Mouse (Mus musculus) CH12.LX (cell line): ENCODE data around the gene Pold1. TPM values are rescaled to one million over a fixed set of nuclear protein-coding genes. Genes with fewer than 3 reads are reported as not detected.

Experiments
- DNase-seq: peaks from one replicate; pipeline ENCODE4 v3.0.0-alpha.2; 2013; ENCODE audit errors: extremely low read depth
- H3K27ac ChIP-seq: 2 replicates; pipeline ENCODE4 v1.5.1; 2012; ENCODE audit warnings: low read depth, mild to moderate bottlenecking, control low read depth, moderate library complexity; ENCODE audit not compliant: insufficient read depth
- H3K27me3 ChIP-seq: replicated peaks from 2 replicates; pipeline ENCODE3; 2012; ENCODE audit warnings: inconsistent platforms
- H3K36me3 ChIP-seq, 2 experiments: replicated peaks in 1 of 2; 2 replicates each; pipeline versions ENCODE3 to v1.6.1; 2012; ENCODE audit warnings: inconsistent platforms in 1 of 2, low read length in 1 of 2, mild to moderate bottlenecking in 1 of 2, mixed read lengths in 1 of 2, moderate library complexity in 1 of 2; ENCODE audit not compliant: control insufficient read depth in 1 of 2, insufficient read depth in 1 of 2
- H3K4me1 ChIP-seq, 2 experiments: 2 replicates each; pipeline ENCODE4 v1.6.1; 2012; ENCODE audit warnings: inconsistent platforms in 1 of 2, moderate library complexity in 1 of 2; ENCODE audit not compliant: insufficient read depth in 2 of 2, control insufficient read depth in 1 of 2
- H3K4me2 ChIP-seq: 2 replicates; pipeline ENCODE4 v1.6.1; 2012; ENCODE audit warnings: low read depth, mild to moderate bottlenecking, control low read depth; ENCODE audit not compliant: poor library complexity, insufficient read depth, severe bottlenecking
- H3K4me3 ChIP-seq, 3 experiments: fragments of 150-350 bp in 1 of 3; sonication (generic) in 1 of 3; replicated peaks in 1 of 3; 2 replicates each; pipeline versions ENCODE3 to v1.5.1; 2011 to 2012; ENCODE audit warnings: low read depth in 2 of 3, low read length in 2 of 3, mild to moderate bottlenecking in 2 of 3, moderate library complexity in 2 of 3, control low read depth in 1 of 3, improper control_type of control experiment in 1 of 3, inconsistent platforms in 1 of 3, mixed read lengths in 1 of 3; ENCODE audit not compliant: poor library complexity in 1 of 3
- H3K79me2 ChIP-seq: replicated peaks from 2 replicates; pipeline ENCODE4 v1.6.1; 2012; ENCODE audit warnings: mild to moderate bottlenecking, moderate library complexity; ENCODE audit not compliant: control insufficient read depth, poor library complexity, insufficient read depth, severe bottlenecking; ENCODE audit errors: extremely low read depth
- H3K9ac ChIP-seq: 2 replicates; pipeline ENCODE4 v1.6.1; 2012; ENCODE audit warnings: low read depth, mild to moderate bottlenecking, control low read depth, moderate library complexity; ENCODE audit not compliant: insufficient read depth
- H3K9me3 ChIP-seq: replicated peaks from 2 replicates; pipeline ENCODE3; 2012; ENCODE audit warnings: low read length, inconsistent platforms, mixed read lengths
- BHLHE40 ChIP-seq: IDR thresholded peaks from 2 replicates; pipeline ENCODE4 v1.6.1; 2011; ENCODE audit warnings: mild to moderate bottlenecking, low read depth, low read length, improper control_type of control experiment
- E2F4 ChIP-seq: IDR thresholded peaks from 2 replicates; pipeline ENCODE4 v1.6.1; 2011; ENCODE audit warnings: low read depth, low read length, improper control_type of control experiment; ENCODE audit not compliant: insufficient replicate concordance
- EP300 ChIP-seq: IDR thresholded peaks from 2 replicates; pipeline ENCODE4 v1.6.1; 2011; ENCODE audit warnings: low read length, improper control_type of control experiment
- ETS1 ChIP-seq: conservative IDR thresholded peaks from 2 replicates; pipeline ENCODE4 v1.6.1; 2012; ENCODE audit warnings: low read depth, mild to moderate bottlenecking, inconsistent platforms, low read length, improper control_type of control experiment, moderate library complexity
- IRF4 ChIP-seq: IDR thresholded peaks from 2 replicates; pipeline ENCODE4 v1.6.1; 2014; ENCODE audit warnings: low read depth, mild to moderate bottlenecking, inconsistent platforms, low read length, improper control_type of control experiment
- JUND ChIP-seq: conservative IDR thresholded peaks from 2 replicates; pipeline ENCODE4 v1.6.1; 2011; ENCODE audit warnings: low read depth, low read length, improper control_type of control experiment
- MAFK ChIP-seq: IDR thresholded peaks from 2 replicates; pipeline ENCODE4 v1.6.1; 2011; ENCODE audit warnings: low read length, improper control_type of control experiment; ENCODE audit not compliant: insufficient replicate concordance
- MAX ChIP-seq: IDR thresholded peaks from 2 replicates; pipeline ENCODE4 v1.6.1; 2011; ENCODE audit warnings: low read length, improper control_type of control experiment
- MAZ ChIP-seq: IDR thresholded peaks from 2 replicates; pipeline ENCODE4 v1.6.1; 2012; ENCODE audit warnings: low read depth, mild to moderate bottlenecking, inconsistent platforms, low read length, improper control_type of control experiment, moderate library complexity
- MEF2A ChIP-seq: IDR thresholded peaks from 2 replicates; pipeline ENCODE4 v1.6.1; 2014; ENCODE audit warnings: low read depth, mild to moderate bottlenecking, inconsistent platforms, low read length, improper control_type of control experiment, borderline replicate concordance
- MXI1 ChIP-seq: IDR thresholded peaks from 2 replicates; pipeline ENCODE4 v1.6.1; 2011; ENCODE audit warnings: mild to moderate bottlenecking, low read depth, low read length, improper control_type of control experiment
- NELFE ChIP-seq: IDR thresholded peaks from 2 replicates; pipeline ENCODE4 v1.6.1; 2011; ENCODE audit warnings: low read depth, low read length, improper control_type of control experiment
- NRF1 ChIP-seq: IDR thresholded peaks from 2 replicates; pipeline ENCODE4 v1.6.1; 2014; ENCODE audit warnings: low read depth, mild to moderate bottlenecking, inconsistent platforms, low read length, improper control_type of control experiment, moderate library complexity
- PAX5 ChIP-seq: IDR thresholded peaks from 2 replicates; pipeline ENCODE4 v1.6.1; 2012; ENCODE audit warnings: low read length, inconsistent platforms, mixed read lengths
- POLR2AphosphoS2 ChIP-seq: IDR thresholded peaks from 2 replicates; pipeline ENCODE4 v1.6.1; 2011; ENCODE audit warnings: low read depth, low read length, improper control_type of control experiment
- RAD21 ChIP-seq: IDR thresholded peaks from 2 replicates; pipeline ENCODE4 v1.6.1; 2011; ENCODE audit warnings: low read depth, mild to moderate bottlenecking, low read length, improper control_type of control experiment, moderate library complexity
- RCOR1 ChIP-seq: conservative IDR thresholded peaks from 2 replicates; pipeline ENCODE4 v1.6.1; 2012; ENCODE audit warnings: low read depth, mild to moderate bottlenecking, inconsistent platforms, low read length, improper control_type of control experiment
- SMC3 ChIP-seq: IDR thresholded peaks from 2 replicates; pipeline ENCODE4 v1.6.1; 2011; ENCODE audit warnings: low read depth, low read length, improper control_type of control experiment
- TBP ChIP-seq: conservative IDR thresholded peaks from 2 replicates; pipeline ENCODE4 v1.6.1; 2011; ENCODE audit warnings: low read depth, low read length, improper control_type of control experiment
- TCF12 ChIP-seq: IDR thresholded peaks from 2 replicates; pipeline ENCODE4 v1.6.1; 2014; ENCODE audit warnings: low read depth, mild to moderate bottlenecking, inconsistent platforms, low read length, improper control_type of control experiment
- ZC3H11A ChIP-seq: IDR thresholded peaks from 2 replicates; pipeline ENCODE4 v1.6.1; 2012; ENCODE audit warnings: low read depth, mild to moderate bottlenecking, inconsistent platforms, low read length, improper control_type of control experiment
- ZKSCAN1 ChIP-seq: IDR thresholded peaks from 2 replicates; pipeline ENCODE4 v1.6.1; 2012; ENCODE audit warnings: low read depth, inconsistent platforms, low read length, improper control_type of control experiment, borderline replicate concordance
- ZMIZ1 ChIP-seq: IDR thresholded peaks from 2 replicates; pipeline ENCODE4 v1.6.1; 2012; ENCODE audit warnings: low read depth, mild to moderate bottlenecking, inconsistent platforms, low read length, improper control_type of control experiment
- dilution Hi-C: fragments of 300-500 bp; cut with MboI; formaldehyde crosslinking; loops from 2 replicates; pipeline ENCODE4 v1.14.3; 2020; ENCODE audit warnings: low sequenced_read_pairs; ENCODE audit not compliant: extremely low pct_unique_long_range_greater_than_20kb, extremely low pct_ligation_motif_present
- in situ Hi-C: fragments of 300-500 bp; cut with MboI; formaldehyde crosslinking; loops from 3 replicates; pipeline ENCODE4 v1.14.3; 2019; ENCODE audit warnings: low sequenced_read_pairs, low pct_ligation_motif_present, low pct_unique_long_range_greater_than_20kb, mixed read lengths
- polyA plus RNA-seq: library from polyadenylated mRNA; unstranded; fragments of >175 nt; gene quantifications from 2 replicates; pipeline ENCODE4 v1.2.1, GENCODE M21; 2012; ENCODE audit warnings: low read depth; ENCODE audit not compliant: insufficient read length
- total RNA-seq, 2 experiments: library from RNA; depleted of rRNA; stranded (reverse); fragments of 300-350 nt in 1 of 2; fragments of >200 nt in 1 of 2; gene quantifications; 2 replicates each; pipeline ENCODE4 v1.2.3; 2012 to 2014

The Pold1 gene
- total and polyA plus RNA-seq, 3 experiments, result 49.3 to 131 (median 67.6) TPM

- no peak for DNase-seq
- peak overlapping the region; percentile 59; the same call in 1 of the 2 replicates for H3K4me2 ChIP-seq
- no peak for TF ChIP-seq PAX5
- TF ChIP-seq JUND, result no peak
- TF ChIP-seq ZC3H11A, result no peak
- no peak for TF ChIP-seq MAZ
- TF ChIP-seq MAX, result no peak
- TF ChIP-seq POLR2AphosphoS2, result no peak
- TF ChIP-seq MAFK, result no peak
- TF ChIP-seq EP300, result no peak
- TF ChIP-seq BHLHE40, result no peak
- TF ChIP-seq TCF12, result no peak
- no peak for TF ChIP-seq ZMIZ1
- no peak for TF ChIP-seq IRF4
- no peak for TF ChIP-seq RCOR1
- TF ChIP-seq MXI1, result no peak
- TF ChIP-seq RAD21, result no peak
- in situ Hi-C loops (no loop called here), dilution Hi-C loops (no loop called here)
- H3K27me3 ChIP-seq, result no peaks in the 10 kb centered on the region
- H3K9ac ChIP-seq, result no peak overlapping the region
- H3K4me1 ChIP-seq, result peaks cover 12 to 42% of the 10 kb centered on the region in 2 experiments
- H3K79me2 ChIP-seq, result peaks cover 14% of the 10 kb centered on the region
- H3K27ac ChIP-seq, result peak overlapping the region; percentile 36; the same call in 1 of the 2 replicates
- no peak overlapping the region for H3K4me3 ChIP-seq
- peaks cover 8% of the 10 kb centered on the region for H3K9me3 ChIP-seq
- H3K36me3 ChIP-seq, result peaks cover 0 to 8% of the 10 kb centered on the region in 2 experiments
These were observed 23.2 kb upstream of the Pold1 start for GRCm38 (mm10) chr7:44571811-44572210.

GRCm38 (mm10) chr7:44570989-44571388, 22.3 kb upstream of the Pold1 start:
- H3K79me2 ChIP-seq, result peaks cover 14% of the 10 kb centered on the region
- in situ Hi-C loops (no loop called here), dilution Hi-C loops (no loop called here)
- peaks cover 8% of the 10 kb centered on the region for H3K9me3 ChIP-seq
- H3K4me1 ChIP-seq, result peaks cover 12 to 38% of the 10 kb centered on the region in 2 experiments
- H3K27me3 ChIP-seq, result no peaks in the 10 kb centered on the region
- peaks cover 0 to 2% of the 10 kb centered on the region in 2 experiments for H3K36me3 ChIP-seq
- no peak overlapping the region for H3K4me3 ChIP-seq
- H3K27ac ChIP-seq, result peak overlapping the region; percentile 21; the same call in 1 of the 2 replicates
- TF ChIP-seq E2F4, result no peak
- 0 out of 2 replicates have a peak, but pooled peaks have one; percentile 11 for TF ChIP-seq BHLHE40
- no peak for TF ChIP-seq MAFK
- TF ChIP-seq ZC3H11A, result no peak
- peak; percentile 63; the same call in 1 of the 2 replicates for TF ChIP-seq EP300
- no peak for TF ChIP-seq SMC3
- no peak for TF ChIP-seq JUND
- no peak for TF ChIP-seq ZKSCAN1
- no peak for TF ChIP-seq NRF1
- no peak for TF ChIP-seq TBP
- no peak for TF ChIP-seq NELFE
- no peak for TF ChIP-seq MEF2A
- TF ChIP-seq ETS1, result no peak
- TF ChIP-seq IRF4, result peak; percentile 72
- no peak overlapping the region for H3K9ac ChIP-seq
- no peak for DNase-seq
- H3K4me2 ChIP-seq, result no peak overlapping the region
